Mouse (Mus musculus) gastrocnemius, adult 18-20 months (tissue): Measurements from ENCODE around the gene Ubl5. TPM values are rescaled to one million over a fixed set of nuclear protein-coding genes. Genes with fewer than 3 reads are reported as not detected.
"Not testable (repeated sequence)": the region's sequence is repeated elsewhere in the genome, so short reads cannot be mapped to it uniquely, and the experiment has no call there.

ENCODE experiments used
- DNase-seq: peaks from one replicate; pipeline ENCODE4 v3.0.0; 2021; ENCODE audit warnings: low spot score
- total RNA-seq, 2 experiments: library from RNA; stranded (reverse); gene quantifications; 2 replicates each; pipeline ENCODE4 v1.2.3; 2021

Gene Ubl5
- total RNA-seq, 2 experiments from 2014 or later = 210 to 236 TPM

DNA sequence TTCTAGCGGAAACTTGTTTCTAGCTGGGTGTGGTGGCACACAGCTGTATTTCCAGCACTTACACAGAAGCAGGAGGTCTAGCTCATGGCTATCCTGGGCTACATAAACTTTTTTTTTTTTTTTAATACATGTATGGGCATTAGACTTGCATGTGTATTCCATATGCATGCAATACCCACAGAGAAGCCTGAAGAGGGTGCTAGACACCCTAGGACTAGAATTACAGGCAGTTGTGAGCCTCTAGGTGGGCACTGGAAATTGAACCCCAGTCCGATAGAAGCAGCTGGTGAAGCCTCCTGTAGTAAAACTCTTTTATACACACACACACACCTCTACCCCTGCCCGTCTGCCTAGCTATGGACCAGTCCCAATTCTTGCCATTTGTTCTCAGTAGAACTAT, 11.2 kb downstream of the Ubl5 start:
- no peak for DNase-seq

GRCm38 (mm10) chr9:20657546-20657945, 14.9 kb downstream of the Ubl5 start:
- DNase-seq = peak; percentile 63

DNA sequence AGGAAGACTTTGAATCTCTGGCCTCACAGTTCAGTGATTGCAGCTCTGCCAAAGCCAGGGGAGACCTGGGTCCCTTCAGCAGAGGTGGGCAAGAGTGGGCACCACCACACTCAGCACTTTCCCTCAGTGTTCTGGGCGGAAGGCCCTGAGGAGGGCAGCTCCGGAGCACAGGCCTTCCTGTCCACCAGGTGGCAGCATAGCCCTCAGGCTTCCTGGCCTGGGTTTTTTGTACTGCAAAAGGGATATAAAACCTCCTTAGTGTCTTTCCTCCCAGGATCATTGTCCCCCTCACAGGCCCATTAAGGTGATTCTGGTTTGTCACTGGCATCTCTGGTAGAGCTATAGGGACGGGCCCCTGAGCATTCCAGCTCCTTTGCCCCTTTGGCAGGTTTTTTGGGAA, 19.6 kb downstream of the Ubl5 start:
- DNase-seq = peak; percentile 51

GRCm38 (mm10) chr9:20662874-20663273, 20.2 kb downstream of the Ubl5 start:
- DNase-seq = no peak

DNA sequence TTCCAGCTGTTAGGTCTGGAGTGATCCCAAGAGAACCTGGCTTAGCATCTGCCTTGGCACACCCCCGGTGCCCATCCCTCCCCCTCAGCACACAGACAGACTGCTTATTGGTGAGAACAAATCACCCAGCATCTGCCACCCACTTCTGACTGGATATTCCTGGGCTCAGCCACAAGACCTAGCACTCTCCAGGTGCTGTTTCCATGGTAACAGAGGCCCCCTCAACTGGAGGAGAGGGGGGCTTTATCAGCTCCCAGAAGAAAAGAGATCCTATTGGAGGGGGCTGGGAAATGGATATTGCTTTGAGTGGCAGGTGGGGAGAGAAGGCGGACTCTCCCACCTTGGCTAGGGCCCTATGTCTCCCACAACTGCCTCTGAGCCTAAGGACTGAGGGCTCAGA, 21.3 kb downstream of the Ubl5 start:
- DNase-seq = no peak

DNA sequence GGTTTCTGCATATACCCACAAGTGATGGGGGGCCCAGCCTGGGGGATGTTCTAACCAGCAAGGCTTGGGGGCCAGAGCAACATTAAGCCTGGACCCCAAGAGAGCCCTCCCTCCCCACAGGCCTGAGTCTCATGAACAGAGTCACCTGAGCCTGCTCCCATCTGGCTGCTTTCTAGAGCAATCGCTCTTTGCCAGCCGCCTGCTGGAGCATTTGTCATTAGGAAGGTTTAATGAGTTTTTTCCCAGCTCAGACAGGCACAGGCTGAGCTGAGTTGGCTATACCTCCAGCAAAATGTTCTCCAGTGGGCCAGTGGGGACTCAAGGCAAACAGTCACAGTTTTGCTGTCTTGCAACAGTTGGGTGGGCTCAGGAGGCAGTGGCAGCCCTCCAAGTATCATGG, 21.7 kb downstream of the Ubl5 start:
- no peak for DNase-seq

DNA sequence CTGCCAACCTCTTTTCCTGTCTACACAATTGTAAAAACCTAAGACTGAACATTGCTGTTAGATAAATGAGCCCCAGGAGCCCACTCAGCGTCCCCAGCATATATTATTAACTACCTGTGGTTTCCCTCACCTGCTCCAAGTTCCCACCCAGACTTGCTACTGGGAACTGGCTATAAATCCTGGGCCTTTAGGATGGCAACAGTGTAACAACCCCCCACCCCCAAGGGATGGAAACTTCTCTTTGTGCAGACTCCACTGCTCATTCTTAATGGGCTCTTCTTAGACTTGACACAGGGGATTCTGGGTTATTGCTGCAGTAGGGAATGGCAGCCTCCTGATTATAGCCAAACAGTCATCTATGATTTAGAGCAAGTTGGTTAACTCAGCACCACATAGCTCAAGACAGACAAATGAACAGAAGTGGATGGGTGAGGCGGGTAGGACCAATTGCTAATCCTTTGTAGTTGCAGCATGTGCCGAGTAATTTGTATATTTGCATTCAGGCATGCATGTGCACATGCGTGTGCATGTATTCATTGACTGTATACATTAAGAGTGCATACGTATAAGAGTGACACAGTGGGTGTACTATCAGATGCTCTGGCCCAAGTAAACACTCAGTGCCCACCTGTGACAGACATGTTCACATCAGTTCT, 22.4 kb downstream of the Ubl5 start:
- DNase-seq = no peak

- no peak for DNase-seq
Observed at GRCm38 (mm10) chr9:20665925-20666324, 23.2 kb downstream of the Ubl5 start.

DNA sequence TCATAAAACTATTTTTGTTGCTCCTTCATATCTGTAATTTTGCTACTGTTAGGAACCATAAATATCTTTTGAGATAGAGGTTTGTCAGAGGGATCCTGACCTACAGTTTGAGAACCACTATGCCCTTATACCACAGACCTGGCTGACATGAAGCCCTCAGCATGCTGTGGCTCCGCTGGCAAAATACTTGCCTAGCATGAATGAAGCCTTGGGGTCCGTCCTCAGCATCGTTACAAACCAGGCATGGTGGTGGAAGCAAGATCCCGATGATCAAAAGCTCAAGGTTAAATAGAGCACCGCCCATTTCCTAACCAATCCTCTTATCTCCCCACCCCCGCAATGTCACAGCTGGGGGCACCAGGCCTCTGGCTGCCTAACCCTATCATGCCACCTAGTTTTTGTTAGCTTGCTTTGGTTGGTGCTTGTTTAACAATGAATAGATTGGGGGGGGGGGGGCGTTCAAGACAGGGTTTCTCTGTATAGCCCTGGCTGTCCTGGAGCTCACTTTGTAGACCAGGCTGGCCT, 23.9 kb downstream of the Ubl5 start:
- no peak for DNase-seq

DNA sequence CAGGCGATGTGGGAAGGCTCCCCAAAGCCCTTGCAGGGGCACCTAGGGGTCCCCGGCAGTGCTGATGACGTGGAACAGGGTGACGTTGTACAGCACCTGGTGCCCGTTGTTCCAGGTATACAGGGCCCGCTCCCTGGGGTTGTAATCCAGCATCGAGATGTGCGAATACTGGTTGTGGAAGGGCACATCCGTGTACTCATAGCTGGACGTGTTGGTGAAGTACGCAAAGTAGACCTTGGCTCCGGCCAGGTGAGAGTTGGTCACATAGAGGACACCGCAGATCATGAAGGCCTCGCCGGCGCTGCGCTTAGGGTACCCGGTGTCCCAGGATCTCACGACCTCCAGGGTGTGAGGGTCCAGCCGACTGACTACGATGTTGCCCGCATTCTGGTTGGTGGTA, 25.4 kb downstream of the Ubl5 start:
- no peak for DNase-seq

DNA sequence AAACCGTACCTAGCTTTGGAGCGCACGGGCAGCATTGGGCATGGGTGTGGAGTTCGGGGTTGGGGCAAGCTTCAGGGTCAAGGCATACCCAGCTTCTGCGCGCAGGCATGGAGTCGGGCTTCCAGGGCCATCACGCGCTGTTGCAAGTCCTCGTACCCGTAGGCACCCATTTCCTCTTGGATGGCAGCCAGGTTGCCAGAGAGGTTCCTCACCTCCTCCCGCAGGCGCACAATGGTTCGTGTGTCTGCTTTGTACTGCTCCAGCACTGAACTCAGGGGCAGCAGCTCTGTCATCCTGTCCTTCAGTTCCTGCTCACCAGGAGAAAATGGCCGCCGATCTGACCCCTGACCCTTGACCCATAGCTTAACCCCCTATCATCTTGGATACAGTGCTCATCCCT, 29.4 kb downstream of the Ubl5 start:
- DNase-seq = no peak

GRCm38 (mm10) chr9:20677892-20678291, 35.2 kb downstream of the Ubl5 start:
- DNase-seq = no peak

GRCm38 (mm10) chr9:20680378-20680958, 37.8 kb downstream of the Ubl5 start:
- no peak for DNase-seq

GRCm38 (mm10) chr9:20681546-20682388, 39.1 kb downstream of the Ubl5 start:
- no peak for DNase-seq

DNA sequence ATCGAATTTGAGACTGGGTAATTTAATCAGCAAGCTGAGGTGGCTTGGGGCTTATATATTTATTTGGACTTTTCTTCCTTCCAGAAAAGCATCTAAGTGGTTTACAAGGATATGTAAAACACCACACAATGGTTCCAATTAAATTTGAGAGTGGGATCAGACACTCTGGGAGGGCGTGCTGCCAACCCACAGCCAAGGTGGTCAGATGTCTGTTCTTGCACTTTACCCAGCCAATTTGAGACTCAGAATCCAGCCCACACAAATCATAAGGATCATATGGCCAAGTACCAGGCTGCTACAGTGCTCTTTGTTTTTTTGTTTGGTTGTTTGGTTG, 39.7 kb downstream of the Ubl5 start:
- no peak for DNase-seq

- DNase-seq = no peak
Observed at GRCm38 (mm10) chr9:20685081-20685861, 42.6 kb downstream of the Ubl5 start.

- DNase-seq = no peak
Observed at GRCm38 (mm10) chr9:20689403-20689802, 46.7 kb downstream of the Ubl5 start.

DNA sequence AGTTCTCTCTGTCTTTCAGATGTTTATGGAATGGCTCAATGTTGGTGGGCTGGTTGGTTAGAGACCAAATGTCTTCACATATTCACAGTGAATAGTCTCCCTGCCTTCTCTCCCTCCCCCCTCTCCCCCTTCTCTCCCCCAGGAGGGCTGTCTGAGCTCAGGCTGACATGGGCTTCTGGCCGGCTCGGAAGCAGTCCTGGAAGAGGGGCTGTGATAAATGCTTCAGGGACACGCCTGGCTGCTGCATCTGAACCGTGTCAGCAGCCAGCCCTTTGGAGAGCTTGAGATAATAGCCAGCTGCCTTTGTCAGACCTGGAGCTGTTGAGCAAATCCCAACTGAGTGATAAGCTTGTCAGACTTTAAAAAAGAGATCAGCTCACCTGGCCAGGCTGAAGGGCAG, 47.2 kb downstream of the Ubl5 start:
- no peak for DNase-seq

DNA sequence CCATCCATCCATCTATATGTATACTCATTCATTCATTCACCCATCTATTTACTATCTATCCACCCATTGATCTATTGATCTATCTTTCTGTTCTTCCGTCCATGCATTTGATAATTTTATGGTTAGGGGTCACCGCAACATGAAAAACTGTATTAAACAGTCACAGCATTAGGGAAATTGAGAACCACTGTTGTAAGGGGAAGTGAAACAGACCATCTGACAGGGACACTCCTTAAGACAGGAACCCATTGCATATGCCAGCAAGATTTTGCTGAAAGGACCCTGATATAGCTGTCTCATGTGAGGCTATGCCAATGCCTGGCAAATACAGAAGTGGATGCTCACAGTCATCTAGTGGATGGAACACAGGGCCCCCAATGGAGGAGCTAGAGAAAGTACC, 47.8 kb downstream of the Ubl5 start:
- not testable (repeated sequence) for DNase-seq

GRCm38 (mm10) chr9:20692863-20693262, 50.2 kb downstream of the Ubl5 start:
- DNase-seq = no peak

DNA sequence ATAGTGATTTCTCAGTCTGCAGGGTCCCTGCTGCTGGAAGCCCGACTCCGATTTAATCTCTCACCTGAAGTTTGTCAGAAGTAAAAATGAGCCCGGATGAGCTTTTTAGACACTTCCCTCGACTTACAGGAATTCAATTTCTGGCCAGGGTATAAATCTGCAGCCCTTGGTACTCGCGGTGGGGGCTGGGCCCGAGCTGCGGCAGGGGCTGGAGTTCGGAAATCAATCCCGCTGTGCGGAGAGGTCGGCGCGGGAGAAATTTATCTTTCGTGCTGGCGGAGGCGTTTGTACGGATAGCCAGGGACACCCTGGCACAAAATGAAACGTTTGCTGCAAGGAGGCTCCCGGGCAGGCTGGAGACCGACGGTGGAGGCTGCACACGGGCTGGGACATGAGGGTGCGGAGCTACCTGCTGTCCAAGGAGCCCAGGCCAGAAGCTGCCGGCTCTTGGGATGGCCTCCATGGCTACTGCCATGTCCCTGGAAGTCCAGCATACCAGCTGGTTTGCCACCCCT, 52.1 kb downstream of the Ubl5 start:
- no peak for DNase-seq
